Mouse (Mus musculus): Measurements from ENCODE around the gene Pard3b. TPM values are rescaled to one million over a fixed set of nuclear protein-coding genes. Genes with fewer than 3 reads are reported as not detected.

Gene Pard3b
- total and polyA plus RNA-seq, 3 experiments, result 0.30 to 0.75 (median 0.63) TPM

DNA sequence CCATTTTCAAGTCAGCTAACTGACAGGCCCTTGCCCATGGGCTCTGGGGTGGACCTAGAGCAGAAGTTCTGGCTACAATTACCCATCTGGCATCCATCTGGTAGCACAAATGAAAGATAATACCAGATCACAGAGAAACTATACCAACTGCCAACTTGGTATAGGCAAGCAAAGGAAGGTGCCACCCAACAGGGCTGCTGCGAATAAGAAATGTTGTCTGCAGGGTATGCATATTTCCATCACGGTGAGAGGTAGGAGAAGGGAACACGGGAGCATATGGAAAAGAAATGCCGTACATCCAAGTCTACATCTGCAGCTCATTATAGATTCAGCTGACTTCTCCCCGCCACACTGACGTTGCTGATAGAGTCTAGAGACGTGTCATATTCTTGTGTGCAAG is 924.4 kb downstream of the Pard3b start:
- Histone ChIP-seq H3K27ac (ENCODE audit: insufficient read depth, low read depth) (no peak overlapping the region), H3K9ac (ENCODE audit: insufficient read depth, low read depth) (no peak overlapping the region), H3K27me3 (replicated peaks) (no peaks in the 10 kb centered on the region), H3K9me3 (replicated peaks; ENCODE audit: low read length) (no peaks in the 10 kb centered on the region), H3K4me1 (ENCODE audit: control insufficient read depth in 1 of 2, insufficient read depth in 2 of 2) (no peaks in the 10 kb centered on the region), H3K79me2 (replicated peaks; ENCODE audit: control insufficient read depth, extremely low read depth, insufficient read depth, poor library complexity, severe bottlenecking) (no peaks in the 10 kb centered on the region), H3K4me2 (ENCODE audit: insufficient read depth, low read depth, poor library complexity, severe bottlenecking) (no peak overlapping the region), H3K4me3 (replicated peaks in 1 of 3; ENCODE audit: low read depth in 2 of 3, low read length in 2 of 3, poor library complexity in 1 of 3) (no peak overlapping the region), H3K36me3 (replicated peaks in 1 of 2; ENCODE audit: control insufficient read depth in 1 of 2, insufficient read depth in 1 of 2, low read length in 1 of 2) (no peaks in the 10 kb centered on the region)
- dilution Hi-C loops (cut with MboI; ENCODE audit: extremely low pct_ligation_motif_present, extremely low pct_unique_long_range_greater_than_20kb, low sequenced_read_pairs), result no loop called here
- in situ Hi-C loops (cut with MboI; ENCODE audit: low pct_ligation_motif_present, low pct_unique_long_range_greater_than_20kb, low sequenced_read_pairs), result no loop called here
- TF ChIP-seq GABPA (IDR thresholded peaks at IDR 0.05; ENCODE audit: insufficient replicate concordance, low read depth, low read length), result no peak
- TF ChIP-seq MYC (IDR thresholded peaks at IDR 0.05; ENCODE audit: low read depth, low read length), result no peak
- no peak for TF ChIP-seq USF1 (IDR thresholded peaks at IDR 0.05; ENCODE audit: low read depth, low read length)
- DNase-seq (ENCODE audit: extremely low read depth), result no peak

DNA sequence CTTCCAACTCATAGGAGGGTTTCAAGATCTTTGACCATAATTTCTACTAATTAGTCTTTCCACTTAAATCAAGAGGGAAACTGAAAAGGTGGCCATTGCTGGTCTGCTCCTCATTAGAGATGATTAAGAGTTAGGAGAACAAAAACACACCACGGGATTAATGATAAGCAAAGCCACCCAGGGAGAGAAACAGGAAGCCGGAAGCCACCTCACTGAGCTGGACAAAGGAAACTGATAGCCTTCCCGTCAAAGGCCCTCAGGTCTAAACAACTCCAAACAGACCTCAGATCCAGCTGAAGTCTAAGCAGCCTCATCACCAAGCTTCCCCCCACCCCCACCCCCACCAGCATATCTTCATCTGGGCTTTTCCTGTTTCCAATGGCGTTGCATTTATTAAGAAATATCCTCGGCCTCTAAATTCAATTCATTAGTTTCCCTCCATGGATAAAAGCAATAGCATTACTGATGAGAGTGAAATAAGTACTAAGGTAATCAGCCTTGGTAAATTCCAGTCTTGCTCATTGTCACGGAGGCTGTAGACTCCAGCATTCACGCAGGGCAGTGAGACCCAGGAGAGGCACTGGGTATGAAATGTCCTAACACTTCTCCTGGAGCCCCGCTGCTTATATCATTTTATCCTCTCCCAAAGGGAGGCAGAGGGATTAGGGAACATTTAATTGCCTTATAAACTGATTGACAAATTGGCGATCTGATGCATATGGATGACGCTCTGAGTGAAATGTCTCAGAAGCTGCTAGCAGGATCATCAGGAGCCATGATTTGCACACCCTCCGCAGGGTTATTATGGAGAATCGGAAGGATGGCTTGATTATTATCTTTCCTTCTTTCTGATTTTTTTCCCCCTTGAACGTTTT is 925.9 kb downstream of the Pard3b start:
- Histone ChIP-seq H3K79me2 (replicated peaks; ENCODE audit: control insufficient read depth, extremely low read depth, insufficient read depth, poor library complexity, severe bottlenecking) (no peaks in the 10 kb centered on the region), H3K4me1 (ENCODE audit: control insufficient read depth in 1 of 2, insufficient read depth in 2 of 2) (no peaks in the 10 kb centered on the region), H3K4me2 (ENCODE audit: insufficient read depth, low read depth, poor library complexity, severe bottlenecking) (no peak overlapping the region), H3K27me3 (replicated peaks) (no peaks in the 10 kb centered on the region), H3K36me3 (replicated peaks in 1 of 2; ENCODE audit: control insufficient read depth in 1 of 2, insufficient read depth in 1 of 2, low read length in 1 of 2) (no peaks in the 10 kb centered on the region), H3K9ac (ENCODE audit: insufficient read depth, low read depth) (no peak overlapping the region), H3K9me3 (replicated peaks; ENCODE audit: low read length) (no peaks in the 10 kb centered on the region), H3K27ac (ENCODE audit: insufficient read depth, low read depth) (no peak overlapping the region), H3K4me3 (replicated peaks in 1 of 3; ENCODE audit: low read depth in 2 of 3, low read length in 2 of 3, poor library complexity in 1 of 3) (no peak overlapping the region)
- dilution Hi-C loops (cut with MboI; ENCODE audit: extremely low pct_ligation_motif_present, extremely low pct_unique_long_range_greater_than_20kb, low sequenced_read_pairs), result no loop called here
- in situ Hi-C loops (cut with MboI; ENCODE audit: low pct_ligation_motif_present, low pct_unique_long_range_greater_than_20kb, low sequenced_read_pairs), result no loop called here
- TF ChIP-seq BHLHE40 (IDR thresholded peaks at IDR 0.05; ENCODE audit: low read depth, low read length) (no peak), MAX (IDR thresholded peaks at IDR 0.05; ENCODE audit: low read length) (no peak), CHD2 (IDR thresholded peaks at IDR 0.05; ENCODE audit: low read length) (no peak), ETS1 (conservative IDR thresholded peaks at IDR 0.05; ENCODE audit: low read depth, low read length) (no peak), TBP (conservative IDR thresholded peaks at IDR 0.05; ENCODE audit: low read depth, low read length) (no peak), MAZ (IDR thresholded peaks at IDR 0.05; ENCODE audit: low read depth, low read length) (no peak), ZNF384 (IDR thresholded peaks at IDR 0.05; ENCODE audit: low read depth, low read length) (no peak), JUND (conservative IDR thresholded peaks at IDR 0.05; ENCODE audit: low read depth, low read length) (no peak), USF1 (IDR thresholded peaks at IDR 0.05; ENCODE audit: low read depth, low read length) (no peak), SIN3A (IDR thresholded peaks at IDR 0.05; ENCODE audit: low read length) (no peak)
- no peak for DNase-seq (ENCODE audit: extremely low read depth)
